Mouse (Mus musculus): ENCODE measurements around the gene Tmem191c. TPM values are rescaled to one million over a fixed set of nuclear protein-coding genes. Genes with fewer than 3 reads are reported as not detected.

Gene Tmem191c
- polyA plus RNA-seq, 1 experiment from 2014 or later = 15.4 TPM

- Histone ChIP-seq H3K4me3 (no peak overlapping the region), H3K9ac (no peak overlapping the region), H3K4me2 (no peak overlapping the region), H3K27ac (no peak overlapping the region), H3K36me3 (ENCODE audit: poor library complexity, severe bottlenecking) (peaks cover 91% of the 10 kb centered on the region), H3K9me3 (replicated peaks) (no peaks in the 10 kb centered on the region), H3K4me1 (no peaks in the 10 kb centered on the region), H3K27me3 (no peaks in the 10 kb centered on the region)
- WGBS = 88% methylated on average over 5 of the region's 5 CpGs
- ATAC-seq = no peak
Measured at GRCm38 (mm10) chr16:17303521-17304245, 27.8 kb downstream of the Tmem191c start.

- 92% methylated on average over 5 of the region's 5 CpGs for WGBS
- H3K27me3 ChIP-seq = no peaks in the 10 kb centered on the region
- H3K9me3 ChIP-seq (replicated peaks) = no peaks in the 10 kb centered on the region
Measured at GRCm38 (mm10) chr16:17307461-17307860, 31.6 kb downstream of the Tmem191c start.

GRCm38 (mm10) chr16:17309036-17309435, 33.2 kb downstream of the Tmem191c start:
- Histone ChIP-seq H3K9me3 (replicated peaks) (no peaks in the 10 kb centered on the region), H3K27ac (no peak overlapping the region), H3K4me2 (no peak overlapping the region), H3K4me1 (no peaks in the 10 kb centered on the region), H3K27me3 (no peaks in the 10 kb centered on the region), H3K36me3 (ENCODE audit: poor library complexity, severe bottlenecking) (peaks cover 88% of the 10 kb centered on the region), H3K9ac (no peak overlapping the region), H3K4me3 (no peak overlapping the region)
- no peak for ATAC-seq
- WGBS = 94% methylated on average over 10 of the region's 10 CpGs

More at GRCm38 (mm10) chr16:17307461-17307860, 31.6 kb downstream of the Tmem191c start:
- H3K4me1 ChIP-seq = no peaks in the 10 kb centered on the region
- no peak for ATAC-seq
- H3K27ac ChIP-seq = no peak overlapping the region
- peaks cover 89% of the 10 kb centered on the region for H3K36me3 ChIP-seq (ENCODE audit: poor library complexity, severe bottlenecking)
- H3K9ac ChIP-seq = no peak overlapping the region
- H3K4me2 ChIP-seq = no peak overlapping the region
- no peak overlapping the region for H3K4me3 ChIP-seq

DNA sequence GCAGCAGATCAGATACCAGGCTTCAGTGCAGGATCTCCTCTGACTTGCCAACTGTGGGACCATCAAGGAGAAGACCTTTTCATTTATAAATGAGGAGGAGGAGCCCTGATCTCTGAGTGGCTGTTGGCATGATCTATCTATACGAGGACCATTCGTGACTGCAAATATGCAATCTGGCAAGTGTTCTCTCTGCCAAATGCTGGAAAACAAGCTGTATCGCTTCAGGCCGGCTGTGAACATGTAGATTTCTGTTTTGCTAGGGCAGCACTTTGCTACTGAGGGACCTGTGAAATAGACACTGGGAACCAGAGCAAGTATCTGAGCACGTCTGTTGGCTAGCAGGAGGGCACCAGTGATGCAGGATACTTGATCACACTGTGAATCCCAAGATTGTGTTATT, 36.7 kb downstream of the Tmem191c start:
- Histone ChIP-seq H3K36me3 (ENCODE audit: poor library complexity, severe bottlenecking) (peaks cover 93% of the 10 kb centered on the region), H3K9me3 (replicated peaks) (no peaks in the 10 kb centered on the region), H3K27me3 (no peaks in the 10 kb centered on the region), H3K27ac (no peak overlapping the region), H3K4me1 (no peaks in the 10 kb centered on the region), H3K4me2 (no peak overlapping the region), H3K4me3 (no peak overlapping the region), H3K9ac (no peak overlapping the region)
- WGBS = 93% methylated on average over 5 of the region's 5 CpGs
- ATAC-seq = no peak

DNA sequence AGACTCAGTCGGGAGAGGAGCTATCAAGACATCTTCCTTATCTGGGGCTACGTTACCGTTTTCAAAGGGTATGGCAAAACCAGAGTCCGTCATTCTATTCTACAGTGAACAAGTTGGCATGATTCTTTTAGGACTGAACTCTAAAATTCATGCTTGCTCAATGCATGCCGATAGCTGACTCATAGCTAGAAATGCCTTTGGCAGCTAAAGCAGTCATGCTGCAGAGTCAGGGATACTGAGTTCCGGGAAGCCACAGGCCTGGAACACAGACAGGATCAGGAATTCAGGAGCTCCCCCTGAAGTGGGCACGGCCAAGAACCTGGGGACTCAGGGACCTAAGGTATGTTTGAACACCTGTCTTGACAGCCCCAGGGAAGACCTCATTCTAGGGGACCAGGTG, 40.7 kb downstream of the Tmem191c start:
- Histone ChIP-seq H3K9me3 (replicated peaks) (no peaks in the 10 kb centered on the region), H3K36me3 (ENCODE audit: poor library complexity, severe bottlenecking) (peaks cover 81% of the 10 kb centered on the region), H3K4me3 (no peak overlapping the region), H3K27me3 (no peaks in the 10 kb centered on the region), H3K9ac (no peak overlapping the region), H3K27ac (no peak overlapping the region), H3K4me1 (no peaks in the 10 kb centered on the region), H3K4me2 (no peak overlapping the region)
- 95% methylated on average over 7 of the region's 7 CpGs for WGBS
- no peak for ATAC-seq

DNA sequence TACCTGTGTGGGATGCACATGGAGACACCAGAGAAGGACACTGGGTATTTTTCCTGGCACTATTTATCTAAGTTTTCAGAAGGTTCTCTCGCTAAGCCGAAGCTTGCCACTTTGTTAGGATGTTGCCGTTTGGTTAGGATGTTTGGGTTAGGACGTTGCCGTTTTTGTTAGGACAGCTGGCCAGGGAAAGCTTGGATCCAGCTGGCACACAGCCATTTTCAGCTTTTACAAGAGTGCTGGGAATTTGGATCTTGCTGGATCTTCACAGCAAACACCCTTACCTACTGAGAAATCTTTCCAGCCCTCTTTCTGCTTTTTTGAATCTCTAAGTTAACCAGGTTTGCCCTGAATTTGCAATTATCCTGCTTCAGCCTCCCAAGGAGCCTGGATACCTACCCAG, 45.6 kb downstream of the Tmem191c start:
- Histone ChIP-seq H3K9me3 (replicated peaks) (no peaks in the 10 kb centered on the region), H3K4me2 (no peak overlapping the region), H3K4me1 (no peaks in the 10 kb centered on the region), H3K36me3 (ENCODE audit: poor library complexity, severe bottlenecking) (peaks cover 76% of the 10 kb centered on the region), H3K4me3 (no peak overlapping the region), H3K27ac (no peak overlapping the region), H3K9ac (no peak overlapping the region), H3K27me3 (no peaks in the 10 kb centered on the region)
- ATAC-seq = no peak
- WGBS = 80% methylated on average over 5 of the region's 5 CpGs

DNA sequence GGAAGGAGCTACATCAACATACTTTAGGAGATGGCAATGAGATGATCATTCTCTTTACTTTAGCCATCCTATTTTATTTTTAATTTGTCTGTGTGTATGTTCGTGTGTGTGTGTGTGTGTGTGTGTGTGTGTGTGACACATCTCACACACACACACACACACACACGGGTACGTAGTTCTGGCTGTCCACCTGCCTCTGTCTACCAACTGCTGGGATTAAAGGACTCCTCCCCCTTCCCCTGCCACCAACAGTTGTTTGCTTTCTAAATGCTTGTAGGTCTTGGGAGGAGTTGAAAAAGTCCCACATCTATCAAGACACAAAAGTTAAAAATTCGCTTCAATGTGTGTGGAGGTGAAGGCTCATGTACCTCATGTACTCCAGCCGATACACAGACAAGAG, 48.9 kb downstream of the Tmem191c start:
- no peak for ATAC-seq
- Histone ChIP-seq H3K4me3 (no peak overlapping the region), H3K9me3 (replicated peaks) (no peaks in the 10 kb centered on the region), H3K4me1 (no peaks in the 10 kb centered on the region), H3K36me3 (ENCODE audit: poor library complexity, severe bottlenecking) (peaks cover 55% of the 10 kb centered on the region), H3K4me2 (no peak overlapping the region), H3K27me3 (no peaks in the 10 kb centered on the region), H3K27ac (no peak overlapping the region), H3K9ac (no peak overlapping the region)
- WGBS = 95% methylated on average over 5 of the region's 5 CpGs

DNA sequence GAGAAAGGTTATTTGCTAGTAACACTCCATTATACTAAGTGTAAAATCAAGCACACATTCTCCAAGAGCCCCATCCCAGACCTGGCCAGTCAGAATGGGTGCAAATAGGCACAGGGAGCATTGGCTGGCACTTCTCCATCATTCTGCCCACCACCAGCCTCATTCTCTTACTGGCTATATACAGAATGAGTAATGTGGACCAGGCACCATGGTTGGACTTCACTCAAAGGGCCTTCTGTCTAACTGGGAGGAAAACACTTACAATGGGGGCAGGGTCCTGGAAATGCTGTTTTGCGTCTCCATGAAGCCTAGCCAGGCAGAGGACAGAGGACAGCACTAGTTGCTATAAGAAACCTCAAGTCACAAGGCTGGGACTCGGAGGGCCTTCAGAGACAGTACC, 50.2 kb downstream of the Tmem191c start:
- peaks cover 50% of the 10 kb centered on the region for H3K36me3 ChIP-seq (ENCODE audit: poor library complexity, severe bottlenecking)
- 89% methylated on average over 2 of the region's 2 CpGs for WGBS

GRCm38 (mm10) chr16:17329848-17330570, 54.1 kb downstream of the Tmem191c start:
- Histone ChIP-seq H3K4me1 (no peaks in the 10 kb centered on the region), H3K4me2 (no peak overlapping the region), H3K27ac (no peak overlapping the region), H3K36me3 (ENCODE audit: poor library complexity, severe bottlenecking) (peaks cover 16% of the 10 kb centered on the region), H3K4me3 (no peak overlapping the region), H3K27me3 (no peaks in the 10 kb centered on the region), H3K9ac (no peak overlapping the region), H3K9me3 (replicated peaks) (no peaks in the 10 kb centered on the region)
- 100% methylated on average over 1 of the region's 1 CpGs for WGBS
- no peak for ATAC-seq

More for the DNA sequence above, 50.2 kb downstream of the Tmem191c start:
- Histone ChIP-seq H3K27ac (no peak overlapping the region), H3K27me3 (no peaks in the 10 kb centered on the region), H3K4me1 (no peaks in the 10 kb centered on the region), H3K4me3 (no peak overlapping the region), H3K4me2 (no peak overlapping the region), H3K9me3 (replicated peaks) (no peaks in the 10 kb centered on the region), H3K9ac (no peak overlapping the region)
- ATAC-seq = no peak

DNA sequence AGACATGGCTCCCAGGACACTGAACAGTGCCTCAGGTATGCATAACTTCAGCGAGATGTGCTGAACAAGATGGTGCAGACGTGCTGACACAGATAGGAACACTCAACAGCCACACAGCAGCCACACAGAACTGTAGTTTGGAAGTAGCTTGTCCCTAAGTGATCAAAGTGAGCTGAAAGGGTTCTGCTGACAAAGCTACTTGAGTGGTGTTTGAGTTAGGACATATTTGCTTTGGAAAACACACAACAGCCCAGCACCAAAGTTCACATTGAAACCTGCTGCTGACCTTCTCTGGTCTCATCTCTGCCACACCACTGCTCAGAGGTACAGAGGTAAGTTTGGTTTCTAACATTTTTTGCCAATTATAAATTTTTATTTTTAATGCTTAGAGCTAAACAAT, 55.2 kb downstream of the Tmem191c start, which contains the start of gene Serpind1:
Serpind1 (plus strand) TSS at position 256 of the 400 bp plus-strand sequence.
- no peak within 1 kb of the TSS for H3K4me2 ChIP-seq
- no peak for ATAC-seq
- H3K9me3 ChIP-seq (replicated peaks) = no peaks in the 10 kb centered on the region
- no peak within 1 kb of the TSS for H3K4me3 ChIP-seq
- H3K9ac ChIP-seq = no peak within 1 kb of the TSS
- 90% methylated on average over 2 of the region's 2 CpGs for WGBS
- H3K27me3 ChIP-seq = no peaks in the 10 kb centered on the region
- peaks cover 8% of the 10 kb centered on the region for H3K36me3 ChIP-seq (ENCODE audit: poor library complexity, severe bottlenecking)
- no peak within 1 kb of the TSS for H3K27ac ChIP-seq
- no peaks in the 10 kb centered on the region for H3K4me1 ChIP-seq

DNA sequence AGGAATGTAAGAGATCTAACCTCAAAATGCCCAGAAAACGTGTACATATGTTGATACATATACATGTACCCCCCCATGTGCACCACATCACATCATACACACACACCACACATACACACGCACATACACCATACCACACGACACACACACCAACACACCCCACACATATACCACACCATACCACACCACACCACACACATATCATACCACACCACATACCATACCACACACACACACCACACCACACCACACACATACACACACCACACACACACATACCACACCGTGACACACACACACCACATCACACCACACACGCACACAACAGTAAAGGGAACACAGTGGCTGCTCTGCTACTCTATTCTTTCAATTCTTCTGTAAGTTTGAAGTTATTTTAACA, 56.0 kb downstream of the Tmem191c start:
- H3K4me1 ChIP-seq = no peaks in the 10 kb centered on the region
- H3K27me3 ChIP-seq = no peaks in the 10 kb centered on the region
- no peak for ATAC-seq
- no peaks in the 10 kb centered on the region for H3K9me3 ChIP-seq (replicated peaks)
- H3K4me2 ChIP-seq = no peak overlapping the region
- WGBS = 92% methylated on average over 5 of the region's 5 CpGs
- H3K27ac ChIP-seq = no peak overlapping the region
- no peak overlapping the region for H3K9ac ChIP-seq
- H3K4me3 ChIP-seq = no peak overlapping the region
- H3K36me3 ChIP-seq (ENCODE audit: poor library complexity, severe bottlenecking) = peaks cover 12% of the 10 kb centered on the region

Data from forebrain, embryonic 13.5 days (tissue).